Comparison of ENCODE assay signal across 25 mouse cellular contexts in genomic region chr1:73395034-73395433, GRCm38 (mm10).
A peak's percentile ranks its signal among the peaks of the same experiment; 100 is the strongest.
DNase-seq lines count a peak whose midpoint lies in the region; ATAC-seq lines count a peak whose summit lies in the region.
"Had no signal": no experiment of that assay in that cellular context is flagged by ENCODE, and none has a peak within 500 bp of the region (broad histone marks: within the 10 kb centered on the region; RNA-seq: fewer than 3 reads in every experiment).

No protein-coding gene starts in this region.

- no peak overlapping the region for H3K4me2 ChIP-seq in heart, embryonic 13.5 days
- no peak overlapping the region for H3K4me2 ChIP-seq in limb, embryonic 12.5 days
- H3K4me2 ChIP-seq in embryonic facial prominence, embryonic 15.5 days (replicated peaks), result no peak overlapping the region
- H3K4me2 ChIP-seq in stomach, embryonic 15.5 days, result no peak overlapping the region
- H3K4me2 ChIP-seq: embryonic facial prominence, embryonic 12.5 days; forebrain, embryonic 13.5 days; heart, embryonic 11.5 days; hindbrain, embryonic 13.5 days; liver, embryonic 15.5 days had no signal

- no peaks in the 10 kb centered on the region for H3K27me3 ChIP-seq in heart, embryonic 13.5 days (replicated peaks)
- no peaks in the 10 kb centered on the region for H3K27me3 ChIP-seq in heart, embryonic 10.5 days (ENCODE audit: insufficient read depth, poor library complexity, severe bottlenecking)
- no peaks in the 10 kb centered on the region for H3K27me3 ChIP-seq in limb, embryonic 12.5 days
- H3K27me3 ChIP-seq in limb, embryonic 10.5 days (ENCODE audit: low read depth, poor library complexity, severe bottlenecking), result no peaks in the 10 kb centered on the region
- no peaks in the 10 kb centered on the region for H3K27me3 ChIP-seq in embryonic facial prominence, embryonic 15.5 days
- no peaks in the 10 kb centered on the region for H3K27me3 ChIP-seq in stomach, embryonic 15.5 days (replicated peaks)
- H3K27me3 ChIP-seq: embryonic facial prominence, embryonic 12.5 days; forebrain, embryonic 13.5 days; hindbrain, embryonic 13.5 days; liver, embryonic 15.5 days had no signal

- no peak overlapping the region for H3K9ac ChIP-seq in heart, embryonic 13.5 days
- no peak overlapping the region for H3K9ac ChIP-seq in limb, embryonic 12.5 days (replicated peaks)
- no peak overlapping the region for H3K9ac ChIP-seq in embryonic facial prominence, embryonic 15.5 days
- H3K9ac ChIP-seq in stomach, embryonic 15.5 days, result no peak overlapping the region
- H3K9ac ChIP-seq: embryonic facial prominence, embryonic 12.5 days; forebrain, embryonic 13.5 days; hindbrain, embryonic 13.5 days; liver, embryonic 15.5 days had no signal

- 0 out of 2 replicates have a peak overlapping the region, but pooled peaks have one; percentile 12 for H3K27ac ChIP-seq in heart, embryonic 13.5 days (replicated peaks)
- H3K27ac ChIP-seq in heart, embryonic 10.5 days, result no peak overlapping the region
- peak overlapping the region; percentile 37; the same call in 1 of the 2 replicates for H3K27ac ChIP-seq in limb, embryonic 12.5 days
- H3K27ac ChIP-seq in limb, embryonic 10.5 days, result no peak overlapping the region
- H3K27ac ChIP-seq in embryonic facial prominence, embryonic 15.5 days (replicated peaks), result 0 out of 2 replicates have a peak overlapping the region, but pooled peaks have one; percentile 39
- peak overlapping the region; percentile 21; the same call in 1 of the 2 replicates for H3K27ac ChIP-seq in stomach, embryonic 15.5 days
- H3K27ac ChIP-seq: embryonic facial prominence, embryonic 12.5 days; forebrain, embryonic 13.5 days; hindbrain, embryonic 13.5 days; left cerebral cortex, adult 2 months; liver, embryonic 15.5 days had no signal

- WGBS in heart, embryonic 13.5 days, result 53% methylated on average over 1 of the region's 1 CpGs
- WGBS in heart, embryonic 10.5 days, result 55% methylated on average over 1 of the region's 1 CpGs
- 53% methylated on average over 1 of the region's 1 CpGs for WGBS in limb, embryonic 12.5 days
- WGBS in limb, embryonic 10.5 days, result 78% methylated on average over 1 of the region's 1 CpGs
- WGBS in embryonic facial prominence, embryonic 15.5 days, result 35% methylated on average over 1 of the region's 1 CpGs
- 32% methylated on average over 1 of the region's 1 CpGs for WGBS in stomach, embryonic 15.5 days

- no peaks in the 10 kb centered on the region for H3K9me3 ChIP-seq in heart, embryonic 13.5 days
- no peaks in the 10 kb centered on the region for H3K9me3 ChIP-seq in heart, embryonic 10.5 days
- H3K9me3 ChIP-seq in limb, embryonic 12.5 days, result no peaks in the 10 kb centered on the region
- H3K9me3 ChIP-seq in limb, embryonic 10.5 days (replicated peaks), result no peaks in the 10 kb centered on the region
- H3K9me3 ChIP-seq in embryonic facial prominence, embryonic 15.5 days (replicated peaks), result no peaks in the 10 kb centered on the region
- H3K9me3 ChIP-seq in stomach, embryonic 15.5 days, result no peaks in the 10 kb centered on the region
- H3K9me3 ChIP-seq: embryonic facial prominence, embryonic 12.5 days; forebrain, embryonic 13.5 days; G1E; hindbrain, embryonic 13.5 days; liver, embryonic 15.5 days had no signal

- H3K4me1 ChIP-seq in heart, embryonic 13.5 days, result peaks cover 8% of the 10 kb centered on the region; the same call in 1 of the 2 replicates
- H3K4me1 ChIP-seq in heart, embryonic 10.5 days, result peaks cover 5% of the 10 kb centered on the region; the same call in 1 of the 2 replicates
- peaks cover 12% of the 10 kb centered on the region for H3K4me1 ChIP-seq in limb, embryonic 12.5 days (replicated peaks)
- peaks cover 19% of the 10 kb centered on the region for H3K4me1 ChIP-seq in limb, embryonic 10.5 days
- H3K4me1 ChIP-seq in embryonic facial prominence, embryonic 15.5 days, result 0 out of 2 replicates have a peak, but pooled peaks cover 4% of the 10 kb centered on the region
- H3K4me1 ChIP-seq in stomach, embryonic 15.5 days, result 0 out of 2 replicates have a peak, but pooled peaks cover 2% of the 10 kb centered on the region
- H3K4me1 ChIP-seq: embryonic facial prominence, embryonic 12.5 days; forebrain, embryonic 13.5 days; hindbrain, embryonic 13.5 days; liver, embryonic 15.5 days had no signal

- DNase-seq in heart, embryonic 10.5 days (ENCODE audit: low spot score), result no peak
- DNase-seq in limb, embryonic 10.5 days (ENCODE audit: low spot score), result no peak
- no peak for DNase-seq in frontal cortex, postnatal 25 days (ENCODE audit: low spot score in 2 of 2)
- DNase-seq: adrenal gland, adult 8-10 months; cerebellum, adult 2 months; cerebellum, postnatal 36 days; gastrocnemius, postnatal 25 days; heart, adult 11 months; heart, postnatal 4 days; kidney, postnatal 10 days; midbrain, embryonic 14.5 days; right cerebral cortex, postnatal 14 days; thymus, postnatal 4 days had no signal

- ATAC-seq in heart, embryonic 13.5 days (ENCODE audit: extremely low read depth, insufficient number of reproducible peaks, low FRiP score, low TSS enrichment), result no peak
- ATAC-seq in limb, embryonic 12.5 days (ENCODE audit: insufficient number of reproducible peaks, insufficient read depth, low FRiP score, low TSS enrichment, low read depth), result no peak
- ATAC-seq in embryonic facial prominence, embryonic 15.5 days (ENCODE audit: insufficient number of reproducible peaks, low FRiP score, low TSS enrichment, low read depth), result no peak
- no peak for ATAC-seq in stomach, embryonic 15.5 days (ENCODE audit: insufficient read depth, low FRiP score, low read depth)
- ATAC-seq: forebrain, embryonic 13.5 days; intestine, embryonic 16.5 days had no signal

- H3K4me3 ChIP-seq in heart, embryonic 13.5 days, result no peak overlapping the region
- no peak overlapping the region for H3K4me3 ChIP-seq in heart, embryonic 10.5 days
- H3K4me3 ChIP-seq in limb, embryonic 12.5 days (replicated peaks), result no peak overlapping the region
- no peak overlapping the region for H3K4me3 ChIP-seq in limb, embryonic 10.5 days
- no peak overlapping the region for H3K4me3 ChIP-seq in embryonic facial prominence, embryonic 15.5 days (replicated peaks)
- no peak overlapping the region for H3K4me3 ChIP-seq in stomach, embryonic 15.5 days (replicated peaks)
- H3K4me3 ChIP-seq: embryonic facial prominence, embryonic 12.5 days; forebrain, embryonic 13.5 days; hindbrain, embryonic 13.5 days; left cerebral cortex, adult 2 months; liver, embryonic 15.5 days had no signal

- no peaks in the 10 kb centered on the region for H3K36me3 ChIP-seq in heart, embryonic 13.5 days
- H3K36me3 ChIP-seq in heart, embryonic 10.5 days, result no peaks in the 10 kb centered on the region
- H3K36me3 ChIP-seq in limb, embryonic 12.5 days, result no peaks in the 10 kb centered on the region
- no peaks in the 10 kb centered on the region for H3K36me3 ChIP-seq in limb, embryonic 10.5 days
- no peaks in the 10 kb centered on the region for H3K36me3 ChIP-seq in embryonic facial prominence, embryonic 15.5 days
- H3K36me3 ChIP-seq in stomach, embryonic 15.5 days, result no peaks in the 10 kb centered on the region
- H3K36me3 ChIP-seq: embryonic facial prominence, embryonic 12.5 days; G1E; hindbrain, embryonic 13.5 days; liver, embryonic 15.5 days had no signal

Comparison
In these comparisons a context has a peak if more than half of its experiments do, and no peak if none do; other contexts are left out.
1. H3K27ac ChIP-seq: peak in heart, embryonic 13.5 days (single experiment), limb, embryonic 12.5 days (single experiment), embryonic facial prominence, embryonic 15.5 days (single experiment) and stomach, embryonic 15.5 days (single experiment); none in heart, embryonic 10.5 days (single experiment) and limb, embryonic 10.5 days (single experiment).